Mouse (Mus musculus) thymus, postnatal 14 days (tissue): Measurements from ENCODE around the gene Banp.

Experiments used
- DNase-seq: peaks from one replicate; pipeline ENCODE4 v3.0.0; 2021

Banp gene

DNA sequence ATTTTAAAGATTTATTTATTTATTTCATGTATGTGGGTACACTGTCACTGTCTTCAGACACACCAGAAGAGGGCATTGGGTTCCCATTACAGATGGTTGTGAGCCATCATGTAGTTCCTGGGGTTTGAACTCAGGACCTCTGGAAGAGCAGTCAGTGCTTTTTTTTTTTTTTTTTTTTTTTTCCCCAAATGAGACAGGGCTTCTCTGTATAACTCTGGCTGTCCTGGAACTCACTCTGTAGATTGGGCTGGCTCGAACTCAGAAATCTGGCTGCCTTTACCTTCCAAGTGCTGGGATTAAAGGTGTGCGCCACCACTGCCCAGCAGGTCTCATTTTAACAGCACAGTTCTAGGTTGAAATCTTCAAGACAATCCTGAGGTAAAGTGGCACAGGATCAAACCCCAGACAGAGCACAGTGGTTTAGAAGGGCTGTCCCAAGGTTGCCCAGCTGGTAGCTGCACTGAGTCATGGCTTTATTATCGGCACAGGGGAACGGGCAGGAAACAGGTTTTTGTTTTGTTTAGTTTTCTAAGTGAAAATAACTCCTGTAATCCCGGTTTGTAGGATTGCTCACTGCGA lies at the start of gene Banp:
Gene Banp, plus strand, starts transcription at position 529 of the 579 bp plus-strand sequence.
- no peak for DNase-seq

GRCm38 (mm10) chr8:121901498-121902236 lies 47.9 kb upstream of the Banp start:
- no peak for DNase-seq

- no peak for DNase-seq
These were observed 45.6 kb upstream of the Banp start for GRCm38 (mm10) chr8:121903977-121904376.

GRCm38 (mm10) chr8:121904999-121905398 lies 44.6 kb upstream of the Banp start:
- no peak for DNase-seq

DNA sequence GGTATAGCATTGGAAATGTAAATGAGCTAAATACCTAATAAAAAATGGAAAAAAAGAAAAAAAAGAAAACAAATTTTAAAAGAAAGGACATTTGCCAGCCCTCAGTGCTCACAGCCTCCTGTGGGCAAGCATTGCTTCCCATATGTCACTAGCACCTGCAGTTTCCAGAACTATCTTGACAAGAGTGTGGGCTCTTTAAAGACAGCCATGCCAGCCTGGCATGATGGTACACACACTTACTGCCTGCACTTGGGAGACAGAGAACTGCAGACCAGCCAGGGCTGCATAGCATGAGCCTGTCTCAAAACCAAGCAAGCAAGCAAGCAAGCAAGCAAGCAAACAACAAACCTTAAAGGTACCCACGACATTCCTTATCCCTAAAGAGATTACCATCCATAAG lies 44.1 kb upstream of the Banp start:
- DNase-seq, result no peak

- DNase-seq, result no peak
These were observed 43.7 kb upstream of the Banp start for GRCm38 (mm10) chr8:121905864-121906263.

GRCm38 (mm10) chr8:121906542-121907512 lies 42.7 kb upstream of the Banp start:
- peak; percentile 39 for DNase-seq

DNA sequence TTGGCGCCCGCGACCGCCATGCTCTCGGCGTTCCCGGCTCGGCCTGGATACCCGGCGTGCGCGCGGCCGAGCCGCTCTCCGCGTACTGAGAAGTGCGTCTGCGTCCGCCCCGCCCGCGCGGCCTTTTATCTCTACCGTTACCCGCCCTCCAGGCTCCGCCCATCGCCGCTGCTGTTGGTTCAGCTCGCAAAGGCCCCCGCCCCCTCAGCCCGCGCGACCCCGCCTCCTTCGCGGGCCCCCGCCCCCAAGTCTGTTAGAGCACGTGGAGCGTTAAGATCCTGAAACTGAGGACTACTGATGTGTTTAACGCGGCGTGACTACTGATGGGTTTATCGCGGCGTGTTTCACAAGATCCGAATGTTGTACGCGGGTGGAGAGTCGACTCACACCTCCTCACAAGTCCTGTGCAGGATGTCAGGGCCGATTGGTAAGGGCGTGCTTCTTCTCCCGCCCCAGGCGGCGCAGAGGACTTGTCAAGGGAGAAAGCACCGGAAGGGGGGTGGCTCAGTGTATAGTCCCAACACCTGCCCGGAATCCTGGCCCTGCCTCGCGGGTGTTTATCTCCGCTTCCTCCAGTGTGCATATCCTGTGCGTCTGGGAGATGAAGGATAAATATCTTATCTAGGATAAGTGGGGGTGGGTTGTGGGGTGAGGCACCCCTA lies 41.8 kb upstream of the Banp start, which contains the start of gene Slc7a5:
Gene Slc7a5, minus strand, starts transcription at position 108 of the 662 bp plus-strand sequence.
- peak; percentile 99 for DNase-seq

- DNase-seq, result peak; percentile 14
These were observed 41.0 kb upstream of the Banp start for GRCm38 (mm10) chr8:121908378-121909147.

GRCm38 (mm10) chr8:121909148-121909541 lies 40.4 kb upstream of the Banp start:
- peak; percentile 11 for DNase-seq

- DNase-seq, result peak; percentile 83
These were observed 39.9 kb upstream of the Banp start for GRCm38 (mm10) chr8:121909663-121910062.

GRCm38 (mm10) chr8:121911400-121911799 lies 38.1 kb upstream of the Banp start:
- DNase-seq, result no peak

- no peak for DNase-seq
These were observed 37.6 kb upstream of the Banp start for GRCm38 (mm10) chr8:121911987-121912386.

DNA sequence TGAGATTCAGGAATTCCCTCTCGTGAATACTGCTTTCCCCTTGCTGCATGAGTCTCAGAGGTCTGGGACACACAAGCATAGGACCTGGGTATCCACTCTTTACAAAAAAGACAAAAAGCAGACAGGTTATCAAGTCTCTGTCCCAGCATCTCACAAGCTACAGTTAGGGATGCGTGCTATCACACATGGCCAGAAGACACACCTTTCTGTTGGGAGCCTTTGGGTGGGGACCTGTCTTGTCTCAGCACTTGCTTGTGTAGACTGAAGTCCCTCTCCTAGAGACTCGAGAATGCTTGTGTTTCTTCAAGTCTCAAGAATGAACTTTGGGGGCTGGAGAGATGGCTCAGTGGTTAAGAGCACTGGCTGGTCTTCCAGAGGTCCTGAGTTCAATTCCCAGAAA lies 36.7 kb upstream of the Banp start:
- no peak for DNase-seq

DNA sequence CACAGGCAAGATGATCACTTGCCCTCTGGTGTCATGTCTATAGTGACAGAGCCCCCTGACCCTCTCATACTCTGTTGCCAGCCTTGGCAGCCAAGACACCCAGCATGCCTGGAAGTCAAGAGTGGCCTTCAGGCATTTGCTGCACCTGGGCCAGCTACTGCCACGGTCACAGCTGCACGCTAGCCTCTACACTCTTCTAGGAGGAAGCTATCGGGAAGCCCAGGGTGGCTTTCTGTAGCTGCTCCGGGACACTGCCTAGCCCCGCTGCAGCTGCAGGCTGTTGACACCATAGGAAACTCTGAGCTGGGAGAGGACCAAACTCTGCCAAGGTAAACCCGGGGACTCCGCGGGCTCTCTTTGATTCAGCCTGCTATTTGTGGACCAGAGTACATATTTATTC lies 36.2 kb upstream of the Banp start:
- no peak for DNase-seq

DNA sequence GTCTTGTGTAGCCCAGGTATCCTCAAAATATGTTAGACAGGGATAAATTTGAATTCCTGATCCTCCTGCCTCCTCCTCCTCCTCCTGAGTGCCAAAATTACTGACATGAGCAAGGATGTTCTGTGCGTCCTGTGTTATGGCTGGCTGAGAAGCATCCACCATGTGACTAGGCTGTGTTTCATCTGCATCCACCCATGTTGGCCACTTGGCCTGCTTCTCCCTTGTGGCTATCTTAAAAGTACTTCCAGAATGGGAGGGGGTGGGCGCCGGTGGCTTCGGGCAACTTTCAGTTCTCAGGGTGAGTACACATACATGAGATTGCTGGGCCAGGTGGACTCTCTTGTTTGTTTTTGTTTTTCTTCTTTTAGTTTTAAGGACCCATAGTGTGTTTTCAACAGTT lies 30.4 kb upstream of the Banp start:
- DNase-seq, result no peak

DNA sequence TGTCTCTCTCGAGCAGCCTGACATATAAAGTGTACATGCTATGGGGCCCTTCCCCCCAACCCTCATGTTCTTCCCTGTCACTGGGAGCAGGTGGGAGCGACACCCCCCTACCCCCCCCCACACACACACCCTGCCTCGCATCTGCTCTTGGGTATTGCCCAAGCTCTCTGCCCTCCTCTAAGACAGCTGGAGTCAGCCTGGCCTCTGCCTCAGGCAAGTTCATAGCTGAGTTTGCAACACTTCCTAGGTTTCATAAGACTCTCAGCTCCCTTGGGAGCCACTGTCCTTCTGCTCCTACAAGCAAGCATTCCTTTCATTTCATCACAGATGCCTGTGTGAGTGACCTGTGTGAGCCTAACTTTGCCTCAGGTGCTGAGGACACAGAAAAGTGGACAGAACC lies 29.8 kb upstream of the Banp start:
- DNase-seq, result no peak

- DNase-seq, result no peak
These were observed 28.0 kb upstream of the Banp start for GRCm38 (mm10) chr8:121921582-121921981.

- no peak for DNase-seq
These were observed 27.4 kb upstream of the Banp start for GRCm38 (mm10) chr8:121922101-121922500.

DNA sequence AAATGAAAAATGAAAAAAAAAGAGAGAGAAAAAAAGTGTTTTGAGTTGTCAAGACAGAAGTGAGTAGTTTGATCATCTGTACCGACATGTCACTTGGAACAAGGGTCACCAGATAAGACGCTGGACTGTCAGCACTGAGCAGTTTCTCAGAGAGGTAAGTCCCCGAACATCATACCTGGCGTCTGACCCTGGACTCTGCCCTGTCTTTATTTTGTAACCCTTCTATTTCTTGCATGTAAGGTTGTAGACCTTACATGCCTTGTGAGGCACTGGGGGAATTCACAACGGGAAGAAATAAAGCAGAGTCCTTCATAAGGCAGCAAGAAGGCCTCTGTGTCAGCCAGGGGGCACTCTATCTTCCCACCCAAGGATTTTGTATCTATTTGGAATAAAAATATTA lies 24.9 kb upstream of the Banp start:
- DNase-seq, result no peak

- DNase-seq, result peak; percentile 74
These were observed 23.9 kb upstream of the Banp start for GRCm38 (mm10) chr8:121925624-121926023.

DNA sequence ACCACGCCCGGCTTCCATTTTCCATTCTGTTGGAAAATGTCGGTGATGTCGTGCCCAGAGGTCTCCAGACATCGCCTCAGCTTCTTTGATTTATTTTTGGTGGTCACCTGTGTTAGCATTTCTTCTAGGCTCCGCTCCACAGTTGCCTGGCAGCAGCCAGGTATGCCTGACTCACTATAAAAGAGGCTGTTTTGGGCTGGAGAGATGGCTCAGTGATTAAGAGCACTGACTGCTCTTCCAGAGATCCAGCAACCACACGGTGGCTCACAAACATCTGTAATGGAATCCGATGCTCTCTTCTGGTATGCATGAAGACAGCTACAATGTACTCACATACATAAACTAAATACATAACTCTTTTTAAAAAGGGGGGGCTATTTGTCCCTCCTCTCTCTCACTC lies 23.3 kb upstream of the Banp start:
- DNase-seq, result no peak
